ENCODE assay signal across 9 mouse cellular contexts in the genomic region with DNA sequence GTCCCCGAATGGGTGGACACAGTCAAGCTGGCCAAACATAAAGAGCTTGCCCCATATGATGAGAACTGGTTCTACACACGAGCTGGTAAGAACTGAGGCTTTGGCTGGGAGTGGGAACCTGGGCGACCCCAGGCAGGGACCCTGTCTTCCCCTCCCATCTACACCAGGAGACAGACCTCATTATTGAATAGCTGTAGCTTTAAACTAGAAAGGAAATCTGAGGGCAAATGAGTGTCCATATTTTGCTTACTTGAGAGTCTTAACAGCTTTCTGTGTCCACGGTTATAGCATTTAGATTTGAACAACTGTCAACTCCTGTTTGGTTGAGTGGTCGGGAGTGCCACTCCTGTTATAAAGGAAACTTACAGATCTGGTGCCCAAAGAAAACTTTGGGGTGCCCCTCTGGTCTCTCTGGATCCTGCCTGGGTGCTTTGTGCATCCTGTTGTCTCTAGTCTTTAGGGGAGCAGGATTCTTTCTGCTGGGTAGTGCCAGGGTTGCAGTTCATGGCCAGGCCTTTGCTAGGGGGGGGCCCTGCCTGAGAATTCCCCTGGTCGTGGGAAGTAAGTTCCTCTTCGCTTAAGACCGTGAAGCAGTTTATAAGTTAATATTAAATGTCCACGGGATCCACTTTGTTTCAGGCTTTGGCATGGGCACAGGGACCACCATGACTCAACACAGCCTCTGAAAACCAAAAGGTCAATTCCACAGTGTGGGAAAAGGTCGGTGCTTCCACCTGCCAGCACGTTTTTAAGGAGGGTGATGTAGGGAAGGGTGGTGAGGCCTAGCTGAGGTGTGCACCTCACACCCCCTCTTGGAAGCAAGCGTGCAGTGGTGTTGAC. TPM values are rescaled to one million over a fixed set of nuclear protein-coding genes. Genes with fewer than 3 reads are reported as not detected.
A peak's percentile ranks its signal among the peaks of the same experiment; 100 is the strongest.
DNase-seq lines count a peak whose midpoint lies in the region; ATAC-seq and TF ChIP-seq lines count a peak whose summit lies in the region.
"Had no signal": no experiment of that assay in that cellular context is flagged by ENCODE, and none has a peak within 500 bp of the region (broad histone marks: within the 10 kb centered on the region; RNA-seq: fewer than 3 reads in every experiment).

No protein-coding gene starts in this region.

- peak overlapping the region; percentile 65 for H3K4me2 ChIP-seq in limb, embryonic 14.5 days (replicated peaks; ENCODE audit: low read depth, low read length, severe bottlenecking)
- H3K4me2 ChIP-seq in stomach, postnatal 0 days (replicated peaks; ENCODE audit: low read depth): peak overlapping the region; percentile 74

- peaks cover 29% of the 10 kb centered on the region for H3K36me3 ChIP-seq in spleen, adult 2 months (ENCODE audit: control insufficient read depth, insufficient read depth, low read length)
- H3K36me3 ChIP-seq in limb, embryonic 14.5 days (ENCODE audit: control insufficient read depth, insufficient read depth, low read length): peaks cover 52% of the 10 kb centered on the region
- peaks cover 8% of the 10 kb centered on the region for H3K36me3 ChIP-seq in stomach, postnatal 0 days (ENCODE audit: control insufficient read depth, insufficient read depth, low read length)

- DNase-seq in cerebellum, adult 11-12 months: peak; percentile 60
- no peak for DNase-seq in cerebellum, postnatal 14 days
- no peak for DNase-seq in spleen, adult 2 months (ENCODE audit: low read depth in 1 of 2, low spot score in 2 of 2)
- DNase-seq in spleen, postnatal 36 days (ENCODE audit: low spot score in 2 of 2): no peak
- DNase-seq in limb, embryonic 14.5 days (ENCODE audit: low spot score): no peak
- DNase-seq in stomach, postnatal 0 days (ENCODE audit: low spot score): peak; percentile 38
- no peak for DNase-seq in frontal cortex, postnatal 10 days (ENCODE audit: low spot score in 2 of 2)
- DNase-seq in embryo, embryonic 9.5 days (ENCODE audit: extremely low spot score): no peak
- DNase-seq: gastrocnemius, postnatal 36 days had no signal

- peak overlapping the region; percentile 35 for H3K4me3 ChIP-seq in spleen, adult 2 months (ENCODE audit: extremely low read depth, insufficient read depth, insufficient read length)
- H3K4me3 ChIP-seq in limb, embryonic 14.5 days (replicated peaks; ENCODE audit: low read length): peak overlapping the region; percentile 100
- H3K4me3 ChIP-seq in stomach, postnatal 0 days (ENCODE audit: low read depth, low read length): peak overlapping the region; percentile 100

- no peak for TF ChIP-seq CTCF in spleen, adult 2 months (IDR thresholded peaks at IDR 0.05; ENCODE audit: extremely low read depth, insufficient read depth, insufficient read length, insufficient replicate concordance)
- no peak for TF ChIP-seq CTCF in stomach, postnatal 0 days (IDR thresholded peaks at IDR 0.05; ENCODE audit: low read depth)

- peak overlapping the region; percentile 100 for H3K9ac ChIP-seq in limb, embryonic 14.5 days (ENCODE audit: low read depth, low read length, severe bottlenecking)
- peak overlapping the region; percentile 100 for H3K9ac ChIP-seq in stomach, postnatal 0 days (ENCODE audit: low read length)

- no peaks in the 10 kb centered on the region for H3K9me3 ChIP-seq in limb, embryonic 14.5 days (ENCODE audit: control insufficient read depth, low read length)
- H3K9me3 ChIP-seq in stomach, postnatal 0 days (ENCODE audit: control insufficient read depth, low read length): no peaks in the 10 kb centered on the region

- H3K4me1 ChIP-seq in spleen, adult 2 months (ENCODE audit: control insufficient read depth, insufficient read depth, insufficient read length): peaks cover 21% of the 10 kb centered on the region; the same call in 1 of the 2 replicates
- peaks cover 16% of the 10 kb centered on the region for H3K4me1 ChIP-seq in limb, embryonic 14.5 days (ENCODE audit: control insufficient read depth, insufficient read depth, low read length)
- H3K4me1 ChIP-seq in stomach, postnatal 0 days (replicated peaks; ENCODE audit: control insufficient read depth, insufficient read depth): peaks cover 9% of the 10 kb centered on the region; the same call in 1 of the 2 replicates

- H3K27me3 ChIP-seq in spleen, adult 2 months (ENCODE audit: control insufficient read depth, insufficient read depth, low read length): no peaks in the 10 kb centered on the region
- no peaks in the 10 kb centered on the region for H3K27me3 ChIP-seq in limb, embryonic 14.5 days (ENCODE audit: control insufficient read depth, insufficient read depth, low read length)
- no peaks in the 10 kb centered on the region for H3K27me3 ChIP-seq in stomach, postnatal 0 days (ENCODE audit: control insufficient read depth, insufficient read depth, low read length)

- H3K27ac ChIP-seq in spleen, adult 2 months (ENCODE audit: insufficient read depth, low read length): peak overlapping the region; percentile 24; the same call in 1 of the 2 replicates
- no peak overlapping the region; the same call in 1 of the 2 replicates for H3K27ac ChIP-seq in limb, embryonic 14.5 days (replicated peaks; ENCODE audit: low read depth, low read length)
- H3K27ac ChIP-seq in stomach, postnatal 0 days (replicated peaks): no peak overlapping the region

- no peak for TF ChIP-seq EP300 in stomach, postnatal 0 days (optimal IDR thresholded peaks at IDR 0.05)

- 8% methylated on average over 12 of the region's 12 CpGs for WGBS in spleen, adult 2 months
- WGBS in limb, embryonic 14.5 days: 38% methylated on average over 12 of the region's 12 CpGs
- 17% methylated on average over 12 of the region's 12 CpGs for WGBS in stomach, postnatal 0 days

- TF ChIP-seq POLR2A in spleen, adult 2 months (IDR thresholded peaks at IDR 0.05; ENCODE audit: low read depth, low read length): no peak
- TF ChIP-seq POLR2A in limb, embryonic 14.5 days (IDR thresholded peaks at IDR 0.05; ENCODE audit: borderline replicate concordance, extremely low read depth, insufficient read depth, insufficient read length): no peak

- ATAC-seq in limb, embryonic 14.5 days (ENCODE audit: low FRiP score, low read depth): no peak
- ATAC-seq in stomach, postnatal 0 days (ENCODE audit: low FRiP score, low TSS enrichment): no peak

RNA-seq across cellular contexts. Expression of a gene that starts 1.5 kb away (rescaled TPM):
- 627 and 638 TPM in 2 replicates for polyA plus RNA-seq in spleen, adult 2 months (2012; rRNA removed)
- polyA plus RNA-seq in limb, embryonic 14.5 days (2012; rRNA removed): 1,054 and 1,323 TPM in 2 replicates
- 3,510 and 3,666 TPM in 2 replicates for polyA plus RNA-seq in limb, embryonic 14.5 days (2014; fragmentation: Nextera tagmentation; extraction: Ambion mirVana)
- polyA plus RNA-seq in stomach, postnatal 0 days (2015; fragmentation: Nextera tagmentation; extraction: Ambion mirVana): 2,060 and 2,085 TPM in 2 replicates

RNA-seq across cellular contexts. Expression of a gene that starts 11.5 kb away (rescaled TPM):
- polyA plus RNA-seq in spleen, adult 2 months (2012; rRNA removed): 959 and 1,255 TPM in 2 replicates
- 0.84 and 1.4 TPM in 2 replicates for polyA plus RNA-seq in limb, embryonic 14.5 days (2012; rRNA removed)
- 0.26 and 0.37 TPM in 2 replicates for polyA plus RNA-seq in limb, embryonic 14.5 days (2014; fragmentation: Nextera tagmentation; extraction: Ambion mirVana)
- polyA plus RNA-seq in stomach, postnatal 0 days (2015; fragmentation: Nextera tagmentation; extraction: Ambion mirVana): 0.25 and 0.44 TPM in 2 replicates

RNA-seq across cellular contexts. Expression of a gene that starts 15.8 kb away (rescaled TPM):
- polyA plus RNA-seq in spleen, adult 2 months (2012; rRNA removed): not detected in 2 replicates
- 0.04 TPM in 1 of 2 replicates, not detected in the other for polyA plus RNA-seq in limb, embryonic 14.5 days (2012; rRNA removed)
- 0.19 TPM in 1 of 2 replicates, not detected in the other for polyA plus RNA-seq in limb, embryonic 14.5 days (2014; fragmentation: Nextera tagmentation; extraction: Ambion mirVana)
- not detected in 2 replicates for polyA plus RNA-seq in stomach, postnatal 0 days (2015; fragmentation: Nextera tagmentation; extraction: Ambion mirVana)

RNA-seq across cellular contexts. Expression of a gene that starts 15.9 kb away (rescaled TPM):
- not detected in 2 replicates for polyA plus RNA-seq in spleen, adult 2 months (2012; rRNA removed)
- not detected in 2 replicates for polyA plus RNA-seq in limb, embryonic 14.5 days (2012; rRNA removed)
- not detected in 2 replicates for polyA plus RNA-seq in limb, embryonic 14.5 days (2014; fragmentation: Nextera tagmentation; extraction: Ambion mirVana)
- polyA plus RNA-seq in stomach, postnatal 0 days (2015; fragmentation: Nextera tagmentation; extraction: Ambion mirVana): not detected in 2 replicates

RNA-seq across cellular contexts. Expression of a gene that starts 17.0 kb away (rescaled TPM):
- 915 and 1,063 TPM in 2 replicates for polyA plus RNA-seq in spleen, adult 2 months (2012; rRNA removed)
- 256 and 337 TPM in 2 replicates for polyA plus RNA-seq in limb, embryonic 14.5 days (2012; rRNA removed)
- 109 and 116 TPM in 2 replicates for polyA plus RNA-seq in limb, embryonic 14.5 days (2014; fragmentation: Nextera tagmentation; extraction: Ambion mirVana)
- 45.2 and 49.9 TPM in 2 replicates for polyA plus RNA-seq in stomach, postnatal 0 days (2015; fragmentation: Nextera tagmentation; extraction: Ambion mirVana)

Comparison
In these comparisons a context has a peak if more than half of its experiments do, and no peak if none do; other contexts are left out.
1. DNase-seq: peak in cerebellum, adult 11-12 months (single experiment) and stomach, postnatal 0 days (single experiment); none in cerebellum, postnatal 14 days (0 of 2), spleen, adult 2 months (0 of 2), spleen, postnatal 36 days (0 of 2), limb, embryonic 14.5 days (single experiment), frontal cortex, postnatal 10 days (0 of 2) and embryo, embryonic 9.5 days (single experiment).
2. H3K4me3 ChIP-seq: peak in every context shown above with its lines; median percentile 100 in limb, embryonic 14.5 days; 100 in stomach, postnatal 0 days; 35 in spleen, adult 2 months.
3. RNA of a gene that starts 11.5 kb away (polyA plus RNA-seq): 959 to 1,255 TPM in spleen, adult 2 months; 0.26 to 1.4 TPM in limb, embryonic 14.5 days and 0.25 to 0.44 TPM in stomach, postnatal 0 days; every median in the first group is over 100 times any median in the second.